Mouse (Mus musculus) embryonic facial prominence, embryonic 11.5 days (tissue): ENCODE measurements around the gene Gm8926. TPM values are rescaled to one million over a fixed set of nuclear protein-coding genes. Genes with fewer than 3 reads are reported as not detected.
"Not testable (repeated sequence)": the region's sequence is repeated elsewhere in the genome, so short reads cannot be mapped to it uniquely, and the experiment has no call there.

Experiments
- ATAC-seq: fragments of 200-750 bp; cut with Nextera tagmentation; replicated peaks from 2 replicates; pipeline ENCODE4 v1.8.0; 2017; ENCODE audit warnings: low read depth; ENCODE audit not compliant: insufficient number of reproducible peaks, low FRiP score, low TSS enrichment
- DNase-seq: peaks from one replicate; pipeline ENCODE4 v3.0.0-alpha.2; 2015; ENCODE audit warnings: low spot score
- H3K27ac ChIP-seq: fragments of 300-500 bp; sonication (generic); replicated peaks from 2 replicates; pipeline ENCODE4 v1.5.1; 2014; ENCODE audit warnings: mild to moderate bottlenecking, low read depth, low read length, control low read depth
- H3K27me3 ChIP-seq: fragments of 300-500 bp; sonication (generic); 2 replicates; pipeline ENCODE4 v1.6.1; 2014; ENCODE audit warnings: mild to moderate bottlenecking, low read length, moderate library complexity, mixed read lengths; ENCODE audit not compliant: control insufficient read depth, insufficient read depth
- H3K36me3 ChIP-seq: fragments of 300-500 bp; sonication (generic); replicated peaks from 2 replicates; pipeline ENCODE4 v1.6.1; 2014; ENCODE audit warnings: low read depth, mild to moderate bottlenecking, low read length, moderate library complexity, mixed read lengths; ENCODE audit not compliant: control insufficient read depth, insufficient read depth
- H3K4me1 ChIP-seq: fragments of 300-500 bp; sonication (generic); 2 replicates; pipeline ENCODE4 v1.6.1; 2014; ENCODE audit warnings: low read length, mixed read lengths; ENCODE audit not compliant: control insufficient read depth, insufficient read depth
- H3K4me2 ChIP-seq: fragments of 300-500 bp; sonication (generic); 2 replicates; pipeline ENCODE4 v1.6.1; 2014; ENCODE audit warnings: low read depth, mild to moderate bottlenecking, control low read depth, low read length, moderate library complexity
- H3K4me3 ChIP-seq: fragments of 300-500 bp; sonication (generic); 2 replicates; pipeline ENCODE4 v1.5.1; 2014; ENCODE audit warnings: low read depth, low read length, control low read depth
- H3K9ac ChIP-seq: fragments of 300-500 bp; sonication (generic); replicated peaks from 2 replicates; pipeline ENCODE4 v1.6.1; 2014; ENCODE audit warnings: mild to moderate bottlenecking, control low read depth, low read length
- H3K9me3 ChIP-seq: fragments of 300-500 bp; sonication (generic); replicated peaks from 2 replicates; pipeline ENCODE4 v1.6.1; 2016; ENCODE audit warnings: mild to moderate bottlenecking, low read length, inconsistent platforms, mixed read lengths; ENCODE audit not compliant: control insufficient read depth
- WGBS: fragments of 180-500 bp; shearing (Covaris S2); extraction: QIAGEN DNeasy Blood & Tissue Kit; methylation state at CpG from one replicate; pipeline ENCODE4 v1.1.7; 2014; 5-methylcytosine and 5-hydroxymethylcytosine counted together
- polyA plus RNA-seq: library from polyadenylated mRNA; unstranded; fragments of >200 nt; fragmentation: Nextera tagmentation; extraction: Ambion mirVana; gene quantifications from 2 replicates; pipeline ENCODE4 v1.2.1, GENCODE M21; 2014

The Gm8926 gene
- polyA plus RNA-seq: not detected in 2 replicates

DNA sequence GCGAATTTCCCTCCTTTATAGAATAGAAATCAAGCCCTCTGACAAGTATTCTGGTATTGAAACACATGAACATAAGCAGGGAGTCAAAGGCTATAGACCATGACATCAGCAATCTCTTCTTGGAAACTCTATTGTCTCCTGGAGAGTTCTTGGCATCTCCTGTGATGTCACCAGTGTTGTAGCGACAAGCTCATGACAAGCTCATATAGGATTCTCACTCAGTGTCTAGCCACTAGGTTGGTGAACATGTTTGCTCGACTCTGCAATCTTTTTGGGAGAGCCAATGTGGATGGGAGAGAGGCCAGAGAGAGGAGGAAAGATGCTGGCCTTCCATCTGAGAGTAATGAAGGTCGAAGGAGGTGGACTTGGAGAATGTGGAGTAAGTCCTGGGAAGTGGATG, at the start of gene Gm8926:
Gm8926 (plus strand) TSS at position 301 of the 400 bp plus-strand sequence.
- ATAC-seq, H3K36me3 ChIP-seq, H3K4me1 ChIP-seq, H3K4me2 ChIP-seq, H3K27me3 ChIP-seq, H3K27ac ChIP-seq, H3K9ac ChIP-seq, H3K4me3 ChIP-seq, H3K9me3 ChIP-seq, DNase-seq: not testable (repeated sequence)
- WGBS: 100% methylated on average over 1 of the region's 4 CpGs

Other genes starting within 250 kb of the Gm8926 start
- not detected in 2 replicates for gene Gm6460, start 175.6 kb upstream of the Gm8926 start, polyA plus RNA-seq
- gene Gm8922, start 88.6 kb upstream of the Gm8926 start, polyA plus RNA-seq: not detected in 2 replicates
- gene Gm6465, start 75.0 kb downstream of the Gm8926 start, polyA plus RNA-seq: not detected in 2 replicates
- gene 4933402N22Rik, start 147.5 kb downstream of the Gm8926 start, polyA plus RNA-seq: not detected in 2 replicates